Mouse (Mus musculus) NIH3T3 (cell line): ENCODE results near the gene Zfp385a.

Source experiments
- DNase-seq: peaks from one replicate; pipeline ENCODE4 v3.0.0-alpha.2; 2012; ENCODE audit warnings: low read depth

Zfp385a gene

DNA sequence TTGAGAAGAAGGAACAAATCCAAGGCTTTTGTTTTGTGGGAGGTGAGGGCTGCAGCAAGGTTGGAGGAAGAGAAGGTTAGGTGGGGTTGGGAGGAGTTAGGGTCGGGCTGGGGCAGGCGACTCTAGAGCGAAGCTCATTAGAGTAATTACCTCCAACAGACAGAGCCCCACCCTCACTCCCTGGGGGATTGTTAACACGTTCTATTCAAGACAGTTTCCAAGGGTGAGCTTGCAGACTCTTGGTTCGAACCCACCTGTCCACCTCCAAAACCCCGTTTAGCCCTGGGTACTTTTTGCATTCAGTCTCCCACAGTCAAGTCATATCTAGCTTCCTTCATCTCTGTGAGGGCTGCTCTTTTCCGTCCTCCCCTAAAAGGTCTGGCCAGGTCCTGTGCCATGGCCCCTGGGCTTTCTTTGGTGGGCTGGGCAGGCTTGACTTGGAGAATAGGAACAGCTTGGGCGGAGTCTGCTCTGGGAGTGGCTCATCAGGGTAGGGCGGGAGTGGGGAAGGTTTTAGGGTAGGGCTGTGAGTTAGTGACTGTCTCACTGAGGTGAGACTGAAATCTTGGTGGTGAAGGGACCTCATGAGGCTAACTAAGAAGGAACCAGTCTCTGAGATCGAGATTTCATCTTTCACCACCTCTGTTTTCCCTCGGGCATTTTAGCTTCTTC lies 2.8 kb downstream of the Zfp385a start:
- DNase-seq, result no peak

DNA sequence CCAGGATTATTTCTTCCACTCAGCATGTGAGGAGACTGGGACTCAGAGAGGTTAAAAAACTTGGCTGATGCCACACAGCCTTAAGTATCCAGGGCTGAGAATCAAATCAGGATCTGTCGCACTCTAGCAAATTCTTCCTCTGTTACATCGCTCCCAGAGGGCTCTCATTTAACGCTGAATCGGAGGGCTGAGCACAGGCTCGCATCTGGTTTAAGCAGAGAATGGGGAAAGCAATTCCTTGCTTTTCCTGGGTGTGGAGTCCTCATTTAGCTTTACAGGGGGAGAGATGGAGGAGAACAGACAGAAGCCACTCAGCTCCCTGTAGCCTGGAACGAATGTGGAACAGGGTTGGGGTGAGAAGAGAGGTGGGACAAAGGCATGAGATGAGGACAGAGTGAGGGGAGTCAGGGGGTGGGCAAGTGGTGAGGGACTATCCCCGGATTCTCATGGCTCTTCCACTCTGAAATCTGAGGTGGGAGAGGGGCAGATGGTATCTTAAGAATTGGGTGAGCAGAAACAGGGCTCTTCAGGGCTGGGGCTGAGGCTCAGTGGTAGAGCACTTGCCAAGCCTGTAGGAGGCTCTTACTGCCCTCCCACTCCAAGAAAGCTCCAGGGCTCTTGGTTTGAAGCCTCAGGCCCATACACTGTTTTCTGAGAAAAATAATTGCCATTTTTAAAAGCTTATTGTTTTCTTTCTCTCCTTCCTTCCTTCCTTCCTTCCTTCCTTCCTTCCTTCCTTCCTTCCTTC lies 4.2 kb downstream of the Zfp385a start:
- DNase-seq, result peak; percentile 48

DNA sequence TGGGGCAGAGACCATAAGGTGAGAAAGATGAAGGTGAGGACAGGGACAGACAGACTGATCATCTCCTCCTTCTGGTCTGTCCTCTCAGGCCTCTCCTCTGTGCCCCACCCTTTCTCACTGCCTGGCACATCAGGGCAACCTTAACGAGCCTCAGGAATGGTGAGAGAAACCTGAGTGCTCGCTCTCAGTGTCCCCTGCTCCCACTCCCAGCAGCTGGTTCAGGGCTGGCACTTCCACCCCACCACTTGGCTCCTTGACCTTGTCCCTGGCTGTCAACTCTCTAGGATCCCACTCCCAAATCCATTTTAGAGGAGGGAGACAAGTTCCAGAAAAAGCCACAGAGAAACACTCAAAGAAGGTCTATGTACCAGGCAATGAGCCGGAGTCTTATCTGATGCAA lies 4.9 kb downstream of the Zfp385a start:
- DNase-seq, result no peak

DNA sequence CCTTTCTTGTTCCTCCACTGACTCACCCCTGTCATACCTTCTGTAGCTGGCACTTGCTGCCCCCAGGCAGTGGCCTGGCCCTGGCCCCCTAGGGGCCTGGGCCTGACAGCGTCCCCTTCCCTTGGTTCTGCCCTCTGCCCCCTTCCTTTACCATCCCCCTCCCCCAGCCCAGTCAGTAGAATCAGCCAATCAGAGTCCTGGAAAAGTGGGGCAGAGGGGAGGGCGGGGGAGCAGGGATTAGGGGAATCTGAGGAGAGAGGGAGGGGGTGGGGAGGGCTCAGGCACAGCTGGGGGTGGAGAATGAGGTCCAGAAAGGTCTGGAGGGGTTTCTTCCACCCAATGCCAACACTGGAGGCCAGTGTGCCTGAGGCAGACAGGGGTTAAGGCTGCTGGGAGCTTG lies 5.7 kb downstream of the Zfp385a start:
- no peak for DNase-seq

DNA sequence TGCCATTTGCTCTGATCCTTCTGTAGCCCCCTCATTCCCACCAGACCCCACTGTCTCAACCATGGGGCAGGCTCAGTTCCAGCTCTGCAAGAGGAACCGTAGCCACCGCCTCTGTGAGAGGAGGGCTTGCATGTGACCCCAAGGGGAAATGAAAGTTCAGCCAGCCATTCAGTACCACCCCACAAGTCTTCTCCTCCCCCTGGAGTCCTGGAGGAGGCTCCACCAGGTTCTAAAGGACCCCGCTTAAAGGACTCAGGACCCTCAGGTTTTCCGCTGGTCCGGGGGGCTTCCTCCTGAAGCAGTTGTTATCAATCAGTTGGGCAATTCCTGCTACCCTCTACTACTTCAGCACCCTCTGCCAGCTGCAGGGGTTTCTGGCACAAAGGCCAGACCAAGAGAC lies 6.2 kb downstream of the Zfp385a start:
- no peak for DNase-seq

DNA sequence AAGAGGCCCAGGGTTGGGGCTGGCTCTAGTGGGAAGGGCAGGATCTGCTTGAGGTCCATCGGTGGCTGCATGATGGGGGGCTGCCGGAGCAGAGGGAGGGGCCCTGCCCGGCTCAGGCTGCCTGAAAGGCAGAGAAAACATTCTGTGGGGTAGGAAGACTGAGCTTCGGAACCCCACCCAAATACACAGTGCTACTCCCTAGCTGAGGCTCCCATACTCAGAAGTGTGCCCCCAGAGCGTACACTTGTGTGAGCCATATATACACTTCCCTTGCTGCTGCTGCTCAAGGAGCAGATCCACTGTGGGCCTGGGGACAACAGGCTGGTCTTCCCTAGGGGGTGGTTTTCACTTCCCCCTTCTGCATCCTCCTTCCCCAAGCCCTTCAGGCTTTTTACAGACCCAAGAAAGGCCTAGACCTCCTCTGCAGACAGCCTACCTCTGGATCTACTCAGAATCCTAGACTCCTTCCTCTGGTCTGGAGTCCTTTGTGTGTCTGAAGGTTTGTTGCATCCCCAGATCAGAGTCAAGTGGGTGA lies 6.7 kb downstream of the Zfp385a start:
- DNase-seq, result no peak

DNA sequence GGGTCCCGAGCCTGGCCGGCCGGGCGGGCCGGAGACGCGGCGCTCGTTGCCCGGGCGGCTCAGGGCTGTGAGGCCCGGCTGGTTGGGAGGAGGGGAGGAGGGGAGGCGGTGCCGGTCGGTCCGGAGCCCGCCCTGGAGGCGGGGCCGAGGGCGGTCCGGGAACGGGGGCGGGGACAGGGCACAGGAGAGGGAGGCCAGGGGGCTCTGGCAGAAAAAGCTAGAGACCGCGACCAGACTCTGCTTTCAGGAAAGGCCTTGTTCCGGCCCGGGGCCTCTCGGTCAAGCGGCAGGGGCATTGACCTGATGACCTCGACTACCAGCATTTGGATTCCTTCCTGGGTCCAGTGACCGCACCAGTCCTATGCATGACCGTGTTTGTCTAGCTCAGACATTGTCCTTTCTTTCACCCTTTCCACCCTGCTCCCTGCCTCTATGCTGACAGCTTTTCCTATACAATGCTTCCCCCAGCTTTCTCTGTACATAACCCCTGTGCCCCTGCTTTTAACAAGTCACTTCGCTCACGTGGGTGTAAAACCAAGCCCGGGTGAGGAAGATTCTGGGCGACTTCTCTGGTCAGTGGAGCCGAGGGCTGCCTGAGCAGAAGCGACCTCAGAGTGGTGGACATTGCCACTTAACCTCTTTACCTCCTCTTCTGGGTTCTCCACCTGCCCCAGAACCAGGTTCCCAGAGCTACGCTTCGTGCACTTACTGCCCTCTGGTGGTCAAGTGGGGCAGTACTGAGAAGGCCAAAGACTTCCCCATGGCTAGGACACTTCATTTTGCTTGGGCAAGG lies 16.2 kb downstream of the Zfp385a start:
- peak; percentile 92 for DNase-seq

DNA sequence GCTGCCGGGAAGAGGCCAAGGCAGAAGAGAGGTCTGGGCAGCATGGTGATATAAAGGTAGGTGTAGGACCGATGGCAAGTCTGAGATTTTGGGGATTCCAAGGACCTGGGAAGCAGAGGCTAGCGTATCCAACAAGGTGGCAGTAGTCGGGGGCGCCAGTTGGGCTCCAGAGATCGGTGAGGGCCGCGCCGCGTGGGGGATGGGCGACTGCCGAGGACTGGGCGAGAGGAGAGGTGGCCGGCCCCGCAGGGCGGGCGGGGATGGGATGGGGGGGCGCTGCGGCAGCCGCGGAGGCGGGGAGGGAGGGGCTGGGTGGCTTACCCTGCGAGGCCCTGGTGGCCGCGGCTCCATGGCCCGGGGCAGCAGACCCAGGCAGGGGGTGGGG lies 16.8 kb downstream of the Zfp385a start:
- no peak for DNase-seq

DNA sequence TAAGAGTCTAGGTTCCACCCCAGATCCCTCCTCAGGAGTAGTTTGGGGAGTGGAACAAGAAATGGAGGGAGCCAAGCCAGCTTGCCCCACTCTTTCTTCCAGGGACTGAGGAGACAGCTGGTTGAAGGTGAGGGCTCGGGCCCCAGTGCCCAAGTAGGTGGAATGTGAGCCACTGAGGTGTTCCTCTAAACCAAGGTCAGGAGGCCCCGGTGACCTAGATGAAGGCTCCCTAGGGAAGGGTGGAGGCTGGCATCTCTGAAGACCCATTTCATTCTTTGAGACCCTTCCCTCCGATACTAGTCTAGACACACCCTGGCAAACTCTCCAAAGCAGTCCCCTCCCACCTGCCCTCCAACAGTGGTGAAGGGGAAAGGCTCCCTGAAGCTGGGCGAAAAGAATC lies 17.5 kb downstream of the Zfp385a start:
- DNase-seq, result no peak

DNA sequence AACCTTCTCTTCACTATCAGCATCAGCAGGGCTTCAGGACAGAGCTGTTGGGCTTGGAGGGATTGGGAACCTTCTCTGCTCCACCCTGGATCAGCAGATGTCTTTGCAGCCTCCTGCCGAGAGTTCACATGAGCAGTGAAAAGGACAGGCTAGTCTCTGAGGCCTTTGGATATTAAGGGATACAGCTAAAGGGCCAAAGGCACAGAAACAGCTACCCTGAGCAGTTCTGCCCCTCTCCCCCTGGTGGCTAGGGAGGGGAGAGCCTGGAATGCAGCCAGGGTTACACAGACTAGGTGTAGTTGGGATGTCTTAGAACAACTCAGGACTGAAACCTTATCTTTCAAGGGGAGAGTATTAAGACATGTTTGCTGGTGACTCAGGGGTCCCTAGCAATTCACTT lies 18.8 kb downstream of the Zfp385a start:
- peak; percentile 72 for DNase-seq

DNA sequence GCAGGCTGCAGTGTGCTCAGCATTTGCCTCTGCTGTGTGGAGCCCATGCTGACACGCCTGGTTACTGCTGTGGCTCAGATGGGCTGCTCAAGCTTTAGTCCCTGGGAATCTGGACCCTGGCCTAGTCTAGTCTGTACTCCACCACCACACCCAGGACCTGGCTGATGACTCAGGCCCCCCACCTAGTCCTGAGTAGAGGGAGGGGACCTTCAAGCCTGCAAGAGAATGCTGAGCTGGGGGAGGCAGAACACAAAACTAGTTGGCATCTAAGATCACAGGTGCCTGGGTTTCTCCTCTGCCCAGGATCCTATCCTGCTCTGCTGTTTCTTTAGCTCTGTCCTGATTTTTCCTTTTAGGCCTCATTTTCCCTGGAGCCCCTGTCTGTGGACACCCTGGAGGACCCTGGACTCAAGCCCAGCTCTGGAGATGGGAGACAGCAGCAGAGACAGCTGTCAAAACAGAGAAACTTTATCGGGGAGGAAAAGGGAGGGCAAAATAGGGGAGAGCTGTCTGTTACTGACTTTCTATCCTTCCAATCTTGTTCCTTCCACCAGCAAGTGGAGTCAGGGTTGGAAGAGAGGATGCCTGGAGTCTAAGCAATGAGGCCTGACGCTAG lies 21.6 kb downstream of the Zfp385a start:
- peak; percentile 62 for DNase-seq

DNA sequence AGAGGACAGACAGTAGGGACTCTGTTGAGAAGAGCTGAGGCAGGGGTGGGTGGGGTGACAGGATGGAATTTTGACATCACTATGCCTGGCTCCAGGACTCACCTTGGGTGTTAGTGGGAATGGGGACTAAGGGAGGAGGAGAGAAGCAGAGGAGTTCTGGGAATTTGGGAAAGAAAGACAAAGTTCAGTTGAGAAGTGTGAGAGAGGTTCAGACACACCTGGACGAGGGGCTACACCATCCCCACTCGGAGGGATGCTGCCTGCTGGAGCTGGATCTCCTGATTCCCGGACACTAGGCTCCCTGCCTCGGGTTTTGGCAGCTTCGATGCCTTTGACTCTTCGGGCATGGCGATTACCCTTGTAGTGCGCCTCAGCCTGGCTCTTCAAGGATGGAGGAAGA lies 22.2 kb downstream of the Zfp385a start:
- DNase-seq, result no peak

DNA sequence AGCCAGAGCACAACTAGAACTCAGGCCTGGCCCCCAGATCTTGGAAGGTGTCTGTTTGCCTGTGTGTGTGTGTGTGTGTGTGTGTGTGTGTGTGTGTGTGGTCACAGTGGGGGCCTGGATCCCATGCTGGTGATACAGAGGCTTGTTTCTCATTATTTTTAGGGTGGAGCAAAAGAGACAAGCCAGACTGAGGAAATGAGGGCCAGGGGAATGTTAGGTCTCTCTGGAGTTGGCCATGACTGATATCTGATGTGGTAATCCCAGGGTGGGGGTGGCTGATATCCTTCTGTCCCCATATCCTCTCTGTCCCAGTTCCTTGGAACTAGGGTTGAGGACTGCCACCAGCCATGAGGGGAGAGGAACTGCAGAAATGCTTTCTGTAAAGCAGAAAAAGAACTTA lies 22.8 kb downstream of the Zfp385a start:
- no peak for DNase-seq

DNA sequence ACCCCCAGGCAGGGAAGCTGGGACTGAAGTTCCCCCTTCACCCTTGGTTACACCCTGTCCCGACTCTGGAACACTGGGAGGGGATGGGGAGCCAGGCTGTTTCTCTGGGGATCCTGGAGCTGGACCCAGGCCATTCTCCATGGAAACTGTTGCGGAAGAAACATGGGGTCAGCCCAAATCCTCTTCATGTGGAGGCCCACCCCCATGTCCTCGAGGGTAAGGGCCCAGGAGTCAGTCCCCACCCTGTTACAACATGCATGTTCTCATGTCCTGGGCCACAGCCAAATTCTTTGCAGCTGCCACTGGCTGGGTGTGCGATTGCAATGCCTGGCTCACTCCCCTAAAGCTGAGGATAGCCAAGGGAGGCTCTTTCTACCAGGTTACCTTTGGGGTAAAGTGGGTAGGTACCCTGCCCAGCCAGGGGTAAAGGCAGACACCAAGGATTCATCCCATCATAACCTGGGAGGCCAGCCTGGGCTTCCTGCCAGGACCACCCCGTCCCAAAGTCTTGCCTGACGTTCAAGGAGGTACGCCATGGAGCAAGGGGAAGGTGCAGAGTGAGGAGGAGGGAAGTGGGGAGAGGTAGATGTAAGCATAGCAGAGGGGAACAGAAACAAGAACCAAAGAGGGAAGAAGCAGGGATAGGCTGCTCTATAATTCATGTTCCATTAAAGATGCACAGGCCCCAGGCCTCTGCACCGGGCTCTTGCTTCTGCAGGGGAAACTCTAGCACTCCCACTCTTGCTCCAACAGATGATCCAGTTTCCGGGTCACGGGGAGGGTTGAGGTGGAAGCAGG lies 23.7 kb downstream of the Zfp385a start:
- peak; percentile 74 for DNase-seq

DNA sequence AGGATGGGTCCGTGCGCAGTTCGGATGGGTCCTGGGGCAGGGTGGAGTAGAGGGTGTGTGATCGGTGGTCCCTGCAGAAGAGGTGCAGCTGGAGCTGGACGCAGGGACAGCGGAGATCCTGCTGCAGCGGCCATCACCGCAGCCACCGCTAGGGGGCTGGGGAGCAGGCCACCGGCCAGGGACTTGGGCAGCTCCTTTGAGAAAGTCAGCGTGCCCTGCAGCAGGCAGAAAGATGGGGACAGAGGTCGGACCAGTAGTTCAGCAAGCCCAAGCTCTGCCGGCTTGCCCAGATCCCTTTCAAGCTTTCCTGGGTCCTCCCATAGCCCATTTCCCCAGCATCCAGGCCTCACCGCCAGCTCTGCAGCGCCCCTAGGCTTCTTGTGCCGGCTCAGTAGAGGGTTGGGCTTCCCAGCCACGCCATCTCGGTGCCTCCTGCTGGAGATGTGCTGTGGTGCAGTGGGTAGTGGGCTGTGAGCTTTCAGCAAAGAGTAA lies 24.8 kb downstream of the Zfp385a start:
- peak; percentile 48 for DNase-seq

DNA sequence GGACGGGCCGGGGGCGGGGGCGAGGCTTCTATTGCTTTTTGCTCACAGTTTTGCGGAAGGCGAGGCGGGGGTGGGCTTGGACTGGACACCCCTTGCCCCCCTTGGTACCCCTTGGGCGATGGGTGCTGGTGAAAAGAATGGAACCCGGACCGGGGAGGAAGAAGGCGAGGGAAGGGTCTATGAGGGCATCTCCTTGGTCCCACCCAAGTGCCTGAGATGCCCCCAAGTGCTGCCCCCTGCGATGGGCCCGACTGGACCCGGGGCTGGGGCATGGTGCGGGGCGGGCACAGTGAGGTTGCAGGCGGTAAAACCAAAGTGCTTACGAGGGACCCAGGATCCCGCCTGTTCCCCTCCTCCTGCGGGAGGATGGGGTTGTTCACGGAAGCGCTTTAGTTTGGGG lies 25.7 kb downstream of the Zfp385a start:
- DNase-seq, result no peak

DNA sequence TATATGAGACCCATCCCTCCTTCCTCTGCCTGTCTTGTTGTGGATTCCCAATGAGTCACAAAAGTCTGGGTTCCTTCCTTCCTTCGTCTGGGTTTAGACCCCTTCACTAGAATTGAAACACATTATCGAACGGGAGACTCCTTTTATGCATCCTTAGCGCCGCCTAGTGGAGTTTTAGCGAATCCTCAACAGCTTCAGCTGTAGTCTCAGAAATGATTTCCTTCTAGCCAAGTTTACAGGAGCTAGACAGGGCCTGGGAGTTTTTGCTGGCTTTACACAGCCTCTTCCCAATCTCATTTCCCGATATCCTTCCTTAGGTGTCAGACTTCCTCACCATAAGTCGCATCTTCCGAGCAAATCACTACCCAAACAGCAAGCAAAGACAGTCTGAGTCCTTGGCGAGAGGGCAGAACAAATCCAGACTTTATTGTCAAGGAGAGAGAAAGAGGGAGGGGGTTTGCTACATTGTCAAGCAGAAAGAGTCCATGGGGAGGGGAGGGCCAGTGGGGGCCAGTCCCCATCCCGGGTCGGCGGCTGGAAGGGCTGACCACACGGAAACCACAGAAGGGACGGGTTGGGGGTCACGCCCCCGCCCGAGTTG lies 26.3 kb downstream of the Zfp385a start:
- DNase-seq, result peak; percentile 89

DNA sequence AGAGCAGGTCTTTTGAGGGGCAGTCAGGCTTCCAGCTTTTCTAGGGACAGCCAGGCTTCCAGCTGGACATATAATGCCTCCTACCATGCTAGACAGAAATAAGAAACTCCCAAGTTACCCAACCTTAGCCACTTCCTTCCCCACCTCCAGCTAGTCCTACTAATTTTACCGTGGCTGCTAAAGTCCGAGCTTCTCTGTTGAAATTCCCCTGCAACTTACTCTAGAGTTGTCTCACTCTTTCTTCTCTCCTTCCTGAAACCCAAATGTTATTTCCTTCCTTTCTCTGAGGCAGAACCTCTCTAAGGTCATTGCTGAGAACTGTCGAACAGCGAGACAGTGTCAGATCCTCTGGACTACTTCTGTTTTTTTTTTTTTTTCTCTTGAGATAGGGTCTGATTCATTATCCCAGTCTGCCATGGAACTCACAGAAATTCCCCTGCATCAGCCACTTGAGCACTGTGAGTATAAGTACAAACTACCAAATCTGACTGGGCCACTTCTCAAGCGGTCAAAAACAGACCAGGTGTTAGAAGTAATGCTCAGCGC lies 29.5 kb downstream of the Zfp385a start, which contains the start of gene Gpr84:
Gpr84 (minus strand) TSS at position 248 of the 546 bp plus-strand sequence.
- DNase-seq, result no peak

DNA sequence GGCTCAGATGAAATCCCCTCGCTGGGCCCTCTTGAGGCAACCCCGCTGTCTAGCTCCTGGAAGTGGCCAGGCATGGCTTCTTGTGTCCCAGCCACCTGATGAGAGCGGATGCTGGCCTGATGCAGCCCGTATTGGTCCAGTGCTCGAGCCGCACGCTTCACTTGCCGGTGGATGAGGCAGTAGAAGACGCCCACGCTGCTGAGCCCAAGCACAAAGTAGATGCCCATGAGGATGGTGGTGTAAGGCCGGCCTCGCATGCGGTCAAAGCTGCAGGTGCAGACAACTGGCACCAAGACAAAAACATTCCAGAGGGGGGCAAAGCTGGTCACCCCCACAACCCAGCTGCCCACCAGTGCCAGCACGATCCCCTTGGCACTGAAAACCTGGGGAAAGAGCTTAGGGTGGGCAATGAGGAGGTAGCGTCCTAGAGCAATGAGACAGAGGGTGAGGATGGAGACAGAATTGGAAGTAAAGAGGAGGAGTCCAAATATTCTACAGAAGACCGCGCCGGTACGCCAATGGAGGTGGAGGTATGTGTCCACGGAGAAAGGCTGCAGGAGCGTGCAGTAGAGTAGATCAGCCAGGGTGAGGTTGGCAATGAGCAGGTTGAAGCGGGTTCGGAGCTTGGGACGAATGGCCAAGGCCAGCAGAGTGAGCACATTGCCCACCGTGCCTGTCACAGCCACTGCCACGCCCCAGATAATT lies 30.9 kb downstream of the Zfp385a start:
- no peak for DNase-seq
